In genomic region chr9:69347796-69348195, GRCm38 (mm10) we compare ENCODE assay signal across 27 mouse cellular contexts. TPM values are rescaled to one million over a fixed set of nuclear protein-coding genes. Genes with fewer than 3 reads are reported as not detected.
DNase-seq lines count a peak whose midpoint lies in the region; ATAC-seq and TF ChIP-seq lines count a peak whose summit lies in the region.
"Had no signal": no experiment of that assay in that cellular context is flagged by ENCODE, and none has a peak within 500 bp of the region (broad histone marks: within the 10 kb centered on the region; RNA-seq: fewer than 3 reads in every experiment).

No protein-coding gene starts in this region.

- H3K9me3 ChIP-seq in hindbrain, embryonic 15.5 days, result no peaks in the 10 kb centered on the region
- H3K9me3 ChIP-seq in hindbrain, embryonic 10.5 days, result no peaks in the 10 kb centered on the region
- H3K9me3 ChIP-seq in hindbrain, postnatal 0 days (ENCODE audit: low read length), result no peaks in the 10 kb centered on the region
- H3K9me3 ChIP-seq in limb, embryonic 14.5 days (ENCODE audit: control insufficient read depth, low read length), result no peaks in the 10 kb centered on the region
- H3K9me3 ChIP-seq: forebrain, embryonic 15.5 days; heart, embryonic 12.5 days; limb, embryonic 15.5 days; lung, embryonic 15.5 days; neural tube, embryonic 12.5 days had no signal

- intact Hi-C loops in left cerebral cortex, postnatal 36 days (cut with DNase I), result no loop called here

- TF ChIP-seq CTCF in hindbrain, postnatal 0 days (IDR thresholded peaks at IDR 0.05; ENCODE audit: low read depth), result no peak
- no peak for TF ChIP-seq CTCF in thymus, adult 2 months (IDR thresholded peaks at IDR 0.05; ENCODE audit: borderline replicate concordance, control insufficient read depth, extremely low read depth, insufficient read depth, low read length, poor library complexity)

- TF ChIP-seq POLR2A in limb, embryonic 14.5 days (IDR thresholded peaks at IDR 0.05; ENCODE audit: borderline replicate concordance, extremely low read depth, insufficient read depth, insufficient read length), result no peak
- TF ChIP-seq POLR2A in thymus, adult 2 months (IDR thresholded peaks at IDR 0.05; ENCODE audit: control insufficient read depth, extremely low read depth, insufficient read depth, low read length, poor library complexity), result no peak

- H3K27ac ChIP-seq in hindbrain, embryonic 15.5 days (replicated peaks), result peak overlapping the region; percentile 62; the same call in 1 of the 2 replicates
- H3K27ac ChIP-seq in hindbrain, embryonic 10.5 days, result no peak overlapping the region
- H3K27ac ChIP-seq in hindbrain, postnatal 0 days, result no peak overlapping the region
- no peak overlapping the region for H3K27ac ChIP-seq in limb, embryonic 14.5 days (replicated peaks; ENCODE audit: low read depth, low read length)
- no peak overlapping the region for H3K27ac ChIP-seq in thymus, adult 2 months (ENCODE audit: control insufficient read depth, insufficient read depth, low read length)
- H3K27ac ChIP-seq: forebrain, embryonic 15.5 days; kidney, postnatal 0 days; limb, embryonic 15.5 days; liver, embryonic 14.5 days; lung, embryonic 15.5 days; neural tube, embryonic 12.5 days; stomach, postnatal 0 days had no signal

- ATAC-seq in hindbrain, embryonic 15.5 days (ENCODE audit: low FRiP score, low read depth), result peak; percentile 75; the same call in 1 of the 2 replicates
- peak; percentile 32; the same call in 1 of the 2 replicates for ATAC-seq in hindbrain, postnatal 0 days
- peak; percentile 63 for ATAC-seq in limb, embryonic 14.5 days (ENCODE audit: low FRiP score, low read depth)
- ATAC-seq: forebrain, embryonic 15.5 days; inflammation-experienced regulatory T-cells, adult 6 months had no signal

- DNase-seq in hindbrain, embryonic 10.5 days (ENCODE audit: low spot score), result no peak
- DNase-seq in forelimb bud, embryonic 11.5 days (ENCODE audit: low read depth, low spot score), result peak; percentile 83
- DNase-seq in hindbrain, postnatal 0 days (ENCODE audit: low spot score), result peak; percentile 40
- DNase-seq in limb, embryonic 14.5 days (ENCODE audit: low spot score), result peak; percentile 59
- no peak for DNase-seq in thymus, adult 18-20 months
- no peak for DNase-seq in thymus, adult 2 months
- no peak for DNase-seq in left cerebral cortex, postnatal 36 days (ENCODE audit: low spot score in 2 of 2)
- DNase-seq: adrenal gland, postnatal 10 days; cerebellum, adult 2 months; cerebellum, postnatal 25 days; gastrocnemius, postnatal 14 days; heart, adult 18-20 months; heart, postnatal 14 days; kidney, adult 18-20 months; lung, postnatal 36 days; right cerebral cortex, adult 18-20 months had no signal

- no peaks in the 10 kb centered on the region for H3K27me3 ChIP-seq in hindbrain, embryonic 15.5 days
- no peaks in the 10 kb centered on the region for H3K27me3 ChIP-seq in hindbrain, embryonic 10.5 days (ENCODE audit: insufficient read depth, poor library complexity, severe bottlenecking)
- H3K27me3 ChIP-seq in hindbrain, postnatal 0 days (ENCODE audit: insufficient read depth, low read length), result no peaks in the 10 kb centered on the region
- peaks cover 38% of the 10 kb centered on the region for H3K27me3 ChIP-seq in limb, embryonic 14.5 days (ENCODE audit: control insufficient read depth, insufficient read depth, low read length)
- H3K27me3 ChIP-seq in thymus, adult 2 months (ENCODE audit: control insufficient read depth, insufficient read depth, low read length), result no peaks in the 10 kb centered on the region
- H3K27me3 ChIP-seq: forebrain, embryonic 15.5 days; heart, embryonic 12.5 days; lung, embryonic 15.5 days; neural tube, embryonic 12.5 days had no signal

- WGBS in hindbrain, embryonic 15.5 days, result 52% methylated on average over 6 of the region's 6 CpGs
- 84% methylated on average over 6 of the region's 6 CpGs for WGBS in hindbrain, embryonic 10.5 days
- 66% methylated on average over 6 of the region's 6 CpGs for WGBS in hindbrain, postnatal 0 days
- WGBS in limb, embryonic 14.5 days, result 15% methylated on average over 6 of the region's 6 CpGs
- 94% methylated on average over 6 of the region's 6 CpGs for WGBS in thymus, adult 2 months

- H3K4me2 ChIP-seq in hindbrain, embryonic 15.5 days, result no peak overlapping the region
- H3K4me2 ChIP-seq in hindbrain, postnatal 0 days (ENCODE audit: low read depth, low read length), result no peak overlapping the region
- no peak overlapping the region for H3K4me2 ChIP-seq in limb, embryonic 14.5 days (replicated peaks; ENCODE audit: low read depth, low read length, severe bottlenecking)
- H3K4me2 ChIP-seq: forebrain, embryonic 15.5 days; heart, embryonic 12.5 days; limb, embryonic 15.5 days; lung, embryonic 15.5 days; neural tube, embryonic 12.5 days had no signal

- H3K36me3 ChIP-seq in hindbrain, embryonic 15.5 days, result no peaks in the 10 kb centered on the region
- no peaks in the 10 kb centered on the region for H3K36me3 ChIP-seq in hindbrain, embryonic 10.5 days
- H3K36me3 ChIP-seq in hindbrain, postnatal 0 days (ENCODE audit: insufficient read depth, low read length), result no peaks in the 10 kb centered on the region
- no peaks in the 10 kb centered on the region for H3K36me3 ChIP-seq in limb, embryonic 14.5 days (ENCODE audit: control insufficient read depth, insufficient read depth, low read length)
- H3K36me3 ChIP-seq in thymus, adult 2 months (ENCODE audit: control insufficient read depth, insufficient read depth, low read length), result no peaks in the 10 kb centered on the region
- H3K36me3 ChIP-seq: forebrain, embryonic 15.5 days; heart, embryonic 12.5 days; limb, embryonic 15.5 days; lung, embryonic 15.5 days; neural tube, embryonic 12.5 days had no signal

- H3K4me1 ChIP-seq in hindbrain, embryonic 15.5 days (replicated peaks), result peaks cover 6% of the 10 kb centered on the region
- no peaks in the 10 kb centered on the region for H3K4me1 ChIP-seq in hindbrain, embryonic 10.5 days (replicated peaks)
- no peaks in the 10 kb centered on the region for H3K4me1 ChIP-seq in hindbrain, postnatal 0 days (ENCODE audit: insufficient read depth, low read length)
- H3K4me1 ChIP-seq in limb, embryonic 14.5 days (ENCODE audit: control insufficient read depth, insufficient read depth, low read length), result peaks cover 5% of the 10 kb centered on the region; the same call in 1 of the 2 replicates
- peaks cover 7% of the 10 kb centered on the region for H3K4me1 ChIP-seq in thymus, adult 2 months (replicated peaks; ENCODE audit: control insufficient read depth, insufficient read depth, low read length)
- H3K4me1 ChIP-seq: forebrain, embryonic 15.5 days; lung, embryonic 15.5 days; megakaryocyte, embryonic 14.5 days; neural tube, embryonic 12.5 days had no signal

- H3K4me3 ChIP-seq in hindbrain, embryonic 15.5 days, result no peak overlapping the region
- no peak overlapping the region for H3K4me3 ChIP-seq in hindbrain, embryonic 10.5 days
- H3K4me3 ChIP-seq in hindbrain, postnatal 0 days (ENCODE audit: low read length), result no peak overlapping the region
- H3K4me3 ChIP-seq in limb, embryonic 14.5 days (replicated peaks; ENCODE audit: low read length), result no peak overlapping the region
- no peak overlapping the region for H3K4me3 ChIP-seq in thymus, adult 2 months (ENCODE audit: control insufficient read depth, insufficient read depth, low read length)
- H3K4me3 ChIP-seq: forebrain, embryonic 15.5 days; heart, embryonic 12.5 days; limb, embryonic 15.5 days; lung, embryonic 15.5 days; megakaryocyte, embryonic 14.5 days; neural tube, embryonic 12.5 days had no signal

- H3K9ac ChIP-seq in hindbrain, embryonic 15.5 days, result no peak overlapping the region
- H3K9ac ChIP-seq in hindbrain, postnatal 0 days (replicated peaks; ENCODE audit: low read length), result no peak overlapping the region
- H3K9ac ChIP-seq in limb, embryonic 14.5 days (ENCODE audit: low read depth, low read length, severe bottlenecking), result no peak overlapping the region
- H3K9ac ChIP-seq: forebrain, embryonic 15.5 days; heart, embryonic 12.5 days; limb, embryonic 15.5 days; liver, embryonic 14.5 days; lung, embryonic 15.5 days; neural tube, embryonic 12.5 days had no signal

RNA-seq across cellular contexts. Expression of gene Ice2, which starts 49.9 kb away (rescaled TPM):
- polyA plus RNA-seq in hindbrain, embryonic 15.5 days (2015; fragmentation: Nextera tagmentation; extraction: Ambion mirVana), result 8.9 and 9.9 TPM in 2 replicates
- polyA plus RNA-seq in hindbrain, embryonic 10.5 days (2016; fragmentation: Nextera tagmentation; extraction: Ambion mirVana), result 15.9 and 20.1 TPM in 2 replicates
- 3.7 and 9.1 TPM in 2 replicates for total RNA-seq in hindbrain, postnatal 0 days (2014; rRNA removed)
- 7.3 TPM in 2 replicates for polyA plus RNA-seq in hindbrain, postnatal 0 days (2015; fragmentation: Nextera tagmentation; extraction: Ambion mirVana)
- polyA plus RNA-seq in limb, embryonic 14.5 days (2012; rRNA removed), result 12.0 and 13.7 TPM in 2 replicates
- polyA plus RNA-seq in limb, embryonic 14.5 days (2014; fragmentation: Nextera tagmentation; extraction: Ambion mirVana), result 15.8 and 16.7 TPM in 2 replicates
- 5.6 and 6.8 TPM in 2 replicates for polyA plus RNA-seq in thymus, adult 2 months (2012; rRNA removed)
- total RNA-seq in left cerebral cortex, postnatal 36 days (2021), result 10 to 100 TPM in 1 of 2 experiments, 1 to 10 TPM in 1; 8.7 to 12.0 TPM

Comparison
In these comparisons a context has a peak if more than half of its experiments do, and no peak if none do; other contexts are left out.
1. DNase-seq: peak in forelimb bud, embryonic 11.5 days (single experiment), hindbrain, postnatal 0 days (single experiment) and limb, embryonic 14.5 days (single experiment); none in hindbrain, embryonic 10.5 days (single experiment), thymus, adult 18-20 months (0 of 2), thymus, adult 2 months (single experiment) and left cerebral cortex, postnatal 36 days (0 of 2).
2. Peak in every context shown above with its lines, with median percentiles within 50 percentile points of each other: ATAC-seq.